Mouse (Mus musculus) stomach, postnatal 0 days (tissue): Measurements from ENCODE around the gene Ccdc47. TPM values are rescaled to one million over a fixed set of nuclear protein-coding genes. Genes with fewer than 3 reads are reported as not detected.
A peak's percentile ranks its signal among the peaks of the same experiment; 100 is the strongest.
"Not testable (repeated sequence)": the region's sequence is repeated elsewhere in the genome, so short reads cannot be mapped to it uniquely, and the experiment has no call there.

Experiments
- ATAC-seq: fragments of 200-750 bp; cut with Nextera tagmentation; 2 replicates; pipeline ENCODE4 v1.8.0; 2017; ENCODE audit not compliant: low FRiP score, low TSS enrichment
- DNase-seq: peaks from one replicate; pipeline ENCODE4 v3.0.0-alpha.2; 2016; ENCODE audit warnings: low spot score
- H3K27ac ChIP-seq: fragments of 300-500 bp; sonication (generic); replicated peaks from 2 replicates; pipeline ENCODE4 v1.5.1; 2014; ENCODE audit warnings: mild to moderate bottlenecking, control low read depth
- H3K27me3 ChIP-seq: fragments of 300-500 bp; sonication (generic); 2 replicates; pipeline ENCODE4 v1.6.1; 2014; ENCODE audit warnings: low read length; ENCODE audit not compliant: control insufficient read depth, insufficient read depth
- H3K36me3 ChIP-seq: fragments of 300-500 bp; sonication (generic); 2 replicates; pipeline ENCODE4 v1.6.1; 2014; ENCODE audit warnings: low read length, mixed read lengths; ENCODE audit not compliant: control insufficient read depth, insufficient read depth
- H3K4me1 ChIP-seq: fragments of 300-500 bp; sonication (generic); replicated peaks from 2 replicates; pipeline ENCODE4 v1.6.1; 2014; ENCODE audit warnings: antibody characterized with exemption; ENCODE audit not compliant: control insufficient read depth, insufficient read depth
- H3K4me2 ChIP-seq: fragments of 300-500 bp; sonication (generic); replicated peaks from 2 replicates; pipeline ENCODE4 v1.6.1; 2014; ENCODE audit warnings: low read depth, mild to moderate bottlenecking, control low read depth, moderate library complexity
- H3K4me3 ChIP-seq: fragments of 300-500 bp; sonication (generic); 2 replicates; pipeline ENCODE4 v1.5.1; 2014; ENCODE audit warnings: low read depth, low read length, control low read depth
- H3K9ac ChIP-seq: fragments of 300-500 bp; sonication (generic); 2 replicates; pipeline ENCODE4 v1.6.1; 2014; ENCODE audit warnings: mild to moderate bottlenecking, low read length, control low read depth, mixed read lengths
- H3K9me3 ChIP-seq: fragments of 300-500 bp; sonication (generic); 2 replicates; pipeline ENCODE4 v1.6.1; 2016; ENCODE audit warnings: low read length; ENCODE audit not compliant: control insufficient read depth
- CTCF ChIP-seq: IDR thresholded peaks from 2 replicates; pipeline ENCODE4 v1.5.1; 2016; ENCODE audit warnings: antibody characterized with exemption, low read depth, mild to moderate bottlenecking, moderate library complexity
- EP300 ChIP-seq: optimal IDR thresholded peaks from 2 replicates; pipeline ENCODE3; 2016; ENCODE audit warnings: antibody characterized with exemption
- WGBS: fragments of 180-500 bp; shearing (Covaris S2); extraction: QIAGEN DNeasy Blood & Tissue Kit; methylation state at CpG from one replicate; pipeline ENCODE4 v1.1.7; 2014; 5-methylcytosine and 5-hydroxymethylcytosine counted together
- polyA plus RNA-seq: library from polyadenylated mRNA; unstranded; fragments of >200 nt; fragmentation: Nextera tagmentation; extraction: Ambion mirVana; gene quantifications from 2 replicates; pipeline ENCODE4 v1.2.1, GENCODE M21; 2015

Gene Ccdc47
- polyA plus RNA-seq, 1 experiment from 2014 or later = 51.4 TPM

DNA sequence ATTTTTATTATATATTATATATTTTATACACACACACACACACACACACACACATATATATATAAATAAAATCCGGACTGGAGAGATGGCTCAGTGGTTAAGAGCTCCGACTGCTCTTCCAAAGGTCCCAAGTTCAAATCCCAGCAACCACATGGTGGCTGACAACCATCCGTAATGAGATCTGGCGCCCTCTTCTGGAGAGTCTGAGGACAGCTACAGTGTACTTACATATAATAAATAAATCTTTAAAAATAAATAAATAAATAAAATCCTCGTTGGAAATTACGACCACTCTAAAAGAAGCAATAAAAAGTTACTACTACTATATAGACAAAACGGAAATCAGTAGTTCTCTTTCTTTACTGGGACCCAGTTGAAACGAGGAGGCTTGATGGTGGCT, 17.8 kb upstream of the Ccdc47 start:
- H3K27ac ChIP-seq, DNase-seq, H3K9me3 ChIP-seq, H3K27me3 ChIP-seq, ATAC-seq, H3K36me3 ChIP-seq, H3K9ac ChIP-seq, H3K4me3 ChIP-seq, H3K4me1 ChIP-seq, H3K4me2 ChIP-seq: not testable (repeated sequence)
- peak; percentile 49 for TF ChIP-seq CTCF
- WGBS = 77% methylated on average over 8 of the region's 8 CpGs

DNA sequence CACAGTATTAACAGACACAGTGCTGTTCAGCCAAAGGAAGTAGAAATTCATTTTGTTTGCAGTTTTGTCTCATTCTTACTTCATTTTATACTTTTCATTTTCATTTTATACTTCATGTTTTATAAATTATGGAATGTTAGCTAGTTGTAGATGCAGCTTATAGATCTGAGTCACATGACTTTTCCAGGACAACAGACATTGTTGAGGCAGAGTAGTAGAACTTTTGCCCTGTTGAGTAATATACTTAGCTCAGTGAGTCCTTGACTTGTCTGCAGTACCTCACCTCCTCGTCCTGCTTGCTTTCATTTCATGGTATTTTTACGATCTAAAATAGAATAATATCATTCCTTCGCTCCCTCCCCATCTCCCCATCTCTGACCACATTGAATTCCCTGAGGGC, 4.5 kb upstream of the Ccdc47 start:
- Histone ChIP-seq H3K9me3 (no peaks in the 10 kb centered on the region), H3K27me3 (no peaks in the 10 kb centered on the region), H3K4me3 (no peak overlapping the region), H3K4me1 (no peaks in the 10 kb centered on the region), H3K36me3 (peaks cover 4% of the 10 kb centered on the region; the same call in 1 of the 2 replicates), H3K27ac (no peak overlapping the region), H3K4me2 (no peak overlapping the region), H3K9ac (no peak overlapping the region)
- no peak for TF ChIP-seq CTCF
- DNase-seq = no peak
- no peak for ATAC-seq
- WGBS = 87% methylated on average over 3 of the region's 3 CpGs

DNA sequence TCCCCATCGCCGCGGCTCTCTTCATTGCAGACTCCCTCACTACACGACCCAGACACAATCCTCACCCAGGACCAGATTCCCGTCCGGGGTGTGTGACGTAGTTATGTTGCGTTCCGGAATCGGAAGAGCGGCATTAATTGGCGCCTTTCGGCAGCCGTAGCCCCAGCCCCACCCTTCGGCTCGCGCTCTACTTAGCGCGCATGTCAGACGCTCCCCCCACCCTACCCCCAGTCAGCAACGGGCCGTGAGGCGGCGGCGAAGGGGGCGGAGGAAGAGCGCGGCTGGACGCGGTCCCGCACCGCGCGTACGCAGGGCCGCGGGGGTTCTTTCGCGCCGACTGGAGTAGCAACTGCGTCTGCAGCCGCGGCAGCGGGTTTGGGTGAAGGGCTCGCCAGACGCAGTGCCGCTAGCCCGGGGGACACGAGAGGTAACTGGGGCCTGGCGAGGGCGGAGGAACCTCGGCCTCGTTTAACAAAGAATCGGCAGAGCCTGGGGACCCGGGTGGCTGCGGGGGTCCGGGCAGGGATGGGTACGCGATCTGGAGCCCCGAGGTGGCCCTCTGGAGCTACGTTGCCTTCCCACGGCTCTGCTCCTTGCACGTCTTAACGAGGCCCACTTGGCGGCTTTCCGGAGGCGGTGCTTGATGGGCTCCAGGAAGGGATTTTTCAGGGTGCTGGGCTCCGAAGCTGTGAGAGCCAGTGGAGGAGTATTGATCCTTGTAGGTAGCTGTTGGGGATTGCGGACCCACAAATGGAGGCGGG, 766 bp upstream of the Ccdc47 start, which contains the start of gene Ddx42:
Gene Ddx42 (plus strand): TSS at position 197 of the 761 bp plus-strand sequence.
- no peak for TF ChIP-seq CTCF
- peak; percentile 43 for TF ChIP-seq EP300
- H3K27me3 ChIP-seq = no peaks in the 10 kb centered on the region
- peak within 1 kb of the TSS; percentile 65 for H3K4me2 ChIP-seq
- peaks cover 4% of the 10 kb centered on the region; the same call in 1 of the 2 replicates for H3K4me1 ChIP-seq
- WGBS = under 1% methylated on average over 69 of the region's 70 CpGs
- peak; percentile 93 for DNase-seq
- H3K9ac ChIP-seq = peak within 1 kb of the TSS; percentile 97
- peak within 1 kb of the TSS; percentile 95 for H3K4me3 ChIP-seq
- H3K36me3 ChIP-seq = no peaks in the 10 kb centered on the region
- peak; percentile 93 for ATAC-seq
- H3K9me3 ChIP-seq = no peaks in the 10 kb centered on the region
- peak within 1 kb of the TSS; percentile 98 for H3K27ac ChIP-seq

DNA sequence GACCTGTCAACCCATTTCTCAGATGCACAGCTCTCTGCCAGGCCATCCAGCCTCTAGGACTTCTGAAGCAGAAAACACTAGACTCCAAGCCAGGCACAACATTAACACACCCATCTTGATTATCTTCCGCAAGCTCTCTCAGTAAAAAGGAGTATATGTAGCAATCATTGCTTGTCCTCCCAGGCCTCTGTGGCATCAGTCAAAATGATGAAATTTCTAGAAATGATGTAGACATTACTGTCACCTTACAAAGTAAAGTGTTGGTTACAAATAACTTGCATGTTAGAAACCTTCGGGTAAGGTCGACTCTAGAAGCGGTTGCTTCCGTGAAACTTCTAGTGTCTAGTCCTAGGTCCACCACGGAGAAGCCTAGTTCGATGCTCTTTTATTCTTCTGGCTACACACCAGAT, 689 bp downstream of the Ccdc47 start:
- ATAC-seq (no peak), DNase-seq (no peak)
- H3K4me3 ChIP-seq = peak overlapping the region; percentile 95
- TF ChIP-seq EP300 (no peak), CTCF (no peak)
- no peaks in the 10 kb centered on the region for H3K9me3 ChIP-seq
- peak overlapping the region; percentile 65 for H3K4me2 ChIP-seq
- peak overlapping the region; percentile 90 for H3K27ac ChIP-seq
- no peaks in the 10 kb centered on the region for H3K27me3 ChIP-seq
- peaks cover 6% of the 10 kb centered on the region for H3K36me3 ChIP-seq
- WGBS = 9% methylated on average over 7 of the region's 7 CpGs
- peaks cover 4% of the 10 kb centered on the region; the same call in 1 of the 2 replicates for H3K4me1 ChIP-seq
- peak overlapping the region; percentile 81 for H3K9ac ChIP-seq

DNA sequence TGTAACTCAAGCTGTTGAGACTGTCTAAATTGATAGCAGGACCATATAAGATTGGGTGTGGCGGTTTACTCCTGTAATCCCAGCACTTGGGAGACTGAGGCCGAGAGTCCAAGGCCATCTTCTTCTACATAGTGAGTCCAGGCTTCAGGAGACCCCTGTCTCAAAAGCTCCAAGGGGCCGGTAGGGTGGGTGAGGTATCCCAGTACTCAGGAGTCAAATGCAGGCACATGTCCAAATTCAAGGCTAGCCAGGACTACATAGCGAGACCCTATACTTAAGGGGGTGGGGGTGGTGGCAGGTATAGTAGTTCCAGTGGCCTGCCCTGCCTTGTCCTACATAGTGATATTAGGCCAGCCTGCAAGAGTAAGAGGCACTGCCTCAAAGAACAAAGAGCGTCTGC, 1.3 kb downstream of the Ccdc47 start:
- no peak overlapping the region for H3K27ac ChIP-seq
- DNase-seq (no peak), ATAC-seq (no peak)
- H3K4me1 ChIP-seq = peaks cover 4% of the 10 kb centered on the region; the same call in 1 of the 2 replicates
- 86% methylated on average over 5 of the region's 5 CpGs for WGBS
- H3K27me3 ChIP-seq = no peaks in the 10 kb centered on the region
- no peaks in the 10 kb centered on the region for H3K9me3 ChIP-seq
- H3K36me3 ChIP-seq = peaks cover 8% of the 10 kb centered on the region
- peak overlapping the region; percentile 81 for H3K9ac ChIP-seq
- peak overlapping the region; percentile 95 for H3K4me3 ChIP-seq
- TF ChIP-seq EP300 = no peak
- TF ChIP-seq CTCF = no peak
- H3K4me2 ChIP-seq = peak overlapping the region; percentile 65

DNA sequence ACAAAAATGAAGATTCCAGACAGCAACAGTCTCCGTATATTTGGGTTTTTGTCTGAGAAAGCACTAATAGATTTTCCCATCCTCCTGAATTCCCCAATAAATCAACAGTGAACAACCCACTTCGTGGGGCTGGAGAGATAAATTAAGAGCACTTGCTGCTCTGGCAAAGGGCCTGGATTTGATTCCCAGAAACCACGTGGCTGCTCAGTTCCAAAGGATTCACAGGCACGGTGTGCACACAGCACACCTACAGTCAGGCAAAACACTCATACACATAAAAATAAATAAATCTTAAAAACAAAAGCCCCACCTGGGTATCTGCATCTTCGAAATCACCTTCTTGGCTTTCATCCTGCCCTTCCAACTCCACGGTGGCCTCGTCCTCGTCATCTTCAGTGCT, 3.4 kb downstream of the Ccdc47 start:
- Histone ChIP-seq H3K27ac (no peak overlapping the region), H3K9ac (no peak overlapping the region), H3K9me3 (no peaks in the 10 kb centered on the region), H3K36me3 (peaks cover 20% of the 10 kb centered on the region), H3K27me3 (no peaks in the 10 kb centered on the region), H3K4me2 (no peak overlapping the region), H3K4me3 (no peak overlapping the region), H3K4me1 (peaks cover 4% of the 10 kb centered on the region; the same call in 1 of the 2 replicates)
- DNase-seq = no peak
- TF ChIP-seq CTCF (no peak), EP300 (no peak)
- WGBS = 81% methylated on average over 8 of the region's 8 CpGs
- ATAC-seq = no peak
